Mouse (Mus musculus) kidney, embryonic 14.5 days (tissue): Measurements from ENCODE around the gene Adgrl2. TPM values are rescaled to one million over a fixed set of nuclear protein-coding genes. Genes with fewer than 3 reads are reported as not detected.

Source experiments
- ATAC-seq: fragments of 200-750 bp; cut with Nextera tagmentation; 2 replicates; pipeline ENCODE4 v1.8.0; 2017; ENCODE audit warnings: moderate number of reproducible peaks, mild to moderate bottlenecking, moderate TSS enrichment, moderate library complexity; ENCODE audit not compliant: low FRiP score, low TSS enrichment
- H3K27ac ChIP-seq: fragments of 300-500 bp; sonication (generic); 2 replicates; pipeline ENCODE4 v1.5.1; 2014; ENCODE audit warnings: low read depth, mild to moderate bottlenecking, low read length, moderate library complexity, mixed read lengths
- H3K27me3 ChIP-seq: fragments of 300-500 bp; sonication (generic); 2 replicates; pipeline ENCODE4 v1.6.1; 2014; ENCODE audit warnings: mild to moderate bottlenecking, low read length; ENCODE audit not compliant: control insufficient read depth, insufficient read depth
- H3K36me3 ChIP-seq: fragments of 300-500 bp; sonication (generic); 2 replicates; pipeline ENCODE4 v1.6.1; 2014; ENCODE audit warnings: low read length, mixed read lengths; ENCODE audit not compliant: control insufficient read depth, insufficient read depth
- H3K4me1 ChIP-seq: fragments of 300-500 bp; sonication (generic); 2 replicates; pipeline ENCODE4 v1.6.1; 2014; ENCODE audit warnings: low read length, mixed read lengths; ENCODE audit not compliant: control insufficient read depth, insufficient read depth
- H3K4me2 ChIP-seq: fragments of 300-500 bp; sonication (generic); replicated peaks from 2 replicates; pipeline ENCODE4 v1.6.1; 2014; ENCODE audit warnings: low read depth, mild to moderate bottlenecking, low read length
- H3K4me3 ChIP-seq: fragments of 300-500 bp; sonication (generic); 2 replicates; pipeline ENCODE4 v1.5.1; 2014; ENCODE audit warnings: mild to moderate bottlenecking, low read length
- H3K9ac ChIP-seq: fragments of 300-500 bp; sonication (generic); 2 replicates; pipeline ENCODE4 v1.6.1; 2014; ENCODE audit warnings: low read depth, mild to moderate bottlenecking, low read length, moderate library complexity
- H3K9me3 ChIP-seq: fragments of 300-500 bp; sonication (generic); 2 replicates; pipeline ENCODE4 v1.6.1; 2016; ENCODE audit warnings: low read length; ENCODE audit not compliant: control insufficient read depth
- WGBS: fragments of 180-500 bp; shearing (Covaris S2); extraction: QIAGEN DNeasy Blood & Tissue Kit; methylation state at CpG from one replicate; pipeline ENCODE4 v1.1.7; 2014; 5-methylcytosine and 5-hydroxymethylcytosine counted together
- polyA plus RNA-seq: library from polyadenylated mRNA; unstranded; fragments of >200 nt; fragmentation: Nextera tagmentation; extraction: Ambion mirVana; gene quantifications from 2 replicates; pipeline ENCODE4 v1.2.1, GENCODE M21; 2014

Adgrl2 gene
- polyA plus RNA-seq, 1 experiment from 2014 or later = 105 TPM

DNA sequence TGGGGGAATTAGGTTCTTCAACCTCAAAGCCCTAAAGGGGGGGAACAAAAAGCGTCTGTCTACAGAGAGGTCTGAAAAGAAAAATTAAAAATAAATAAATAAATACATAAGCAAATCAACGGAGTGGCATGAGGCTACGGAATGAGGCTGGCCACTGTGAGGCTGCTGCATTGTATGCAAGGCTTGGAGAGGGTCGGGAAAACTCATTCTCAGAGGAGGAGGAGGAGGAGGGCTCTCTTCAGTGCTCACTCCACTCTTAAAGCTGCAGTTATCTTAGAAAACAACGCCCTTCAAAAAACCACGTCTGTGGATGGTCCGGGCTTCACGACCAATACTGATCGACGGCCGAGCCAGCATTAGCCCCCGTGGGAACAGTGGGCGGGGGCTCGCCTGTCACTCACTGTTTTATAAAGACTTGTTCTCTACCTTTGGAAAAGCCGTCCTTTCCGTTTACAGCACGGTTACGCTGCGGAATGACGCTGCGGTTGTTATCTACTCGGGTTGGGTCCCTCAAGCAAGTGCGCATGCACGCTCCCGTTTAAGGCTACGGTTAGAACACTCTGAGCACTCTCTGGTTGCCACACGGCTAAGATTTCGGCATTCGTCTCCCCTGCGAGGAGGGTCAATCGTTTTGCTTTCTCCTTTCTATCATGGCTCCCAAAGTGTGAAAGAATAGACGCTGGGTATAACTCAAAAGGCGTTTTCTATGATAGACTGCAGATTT lies 170.9 kb downstream of the Adgrl2 start:
- H3K4me3 ChIP-seq = no peak overlapping the region
- 85% methylated on average over 33 of the region's 33 CpGs for WGBS
- no peak overlapping the region for H3K4me2 ChIP-seq
- no peak overlapping the region for H3K27ac ChIP-seq
- H3K9ac ChIP-seq = no peak overlapping the region
- no peaks in the 10 kb centered on the region for H3K9me3 ChIP-seq
- peaks cover 87% of the 10 kb centered on the region for H3K36me3 ChIP-seq
- no peaks in the 10 kb centered on the region for H3K4me1 ChIP-seq
- no peaks in the 10 kb centered on the region for H3K27me3 ChIP-seq
- ATAC-seq = no peak

DNA sequence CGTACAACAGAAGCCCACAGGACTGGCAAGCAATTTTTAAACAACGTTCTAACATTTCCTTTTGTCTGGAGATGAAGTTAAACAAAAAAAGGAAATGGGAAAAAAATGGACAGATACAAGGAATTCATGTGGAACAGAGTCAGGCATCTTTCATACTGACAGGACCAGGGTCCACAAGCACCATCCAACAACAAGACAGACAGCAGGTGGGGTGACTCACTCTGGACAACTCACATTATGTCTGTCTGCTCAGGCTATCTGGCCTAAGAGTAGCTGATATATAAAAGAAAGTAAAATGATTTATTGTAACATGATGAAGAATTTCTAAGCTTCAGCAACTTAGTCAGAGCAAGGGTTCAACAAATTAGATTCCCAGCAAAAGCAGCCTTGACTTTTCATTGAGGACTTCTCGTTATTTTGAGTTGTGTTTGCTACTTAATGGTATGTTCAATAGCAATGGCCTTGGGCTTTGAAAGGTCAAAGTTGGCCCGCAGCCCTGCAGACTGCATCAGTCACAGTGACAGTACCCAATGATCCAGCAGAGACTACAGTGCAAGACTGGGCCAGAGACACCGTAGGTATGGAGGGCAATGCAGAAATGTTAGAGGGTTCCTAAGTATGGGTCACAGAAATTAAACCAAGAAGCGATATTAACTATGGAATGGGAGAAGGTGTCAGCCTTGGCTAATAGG lies 171.8 kb downstream of the Adgrl2 start:
- ATAC-seq = no peak
- Histone ChIP-seq H3K4me3 (no peak overlapping the region), H3K27ac (no peak overlapping the region), H3K4me2 (no peak overlapping the region), H3K9ac (no peak overlapping the region), H3K27me3 (no peaks in the 10 kb centered on the region), H3K9me3 (no peaks in the 10 kb centered on the region), H3K36me3 (peaks cover 78% of the 10 kb centered on the region), H3K4me1 (no peaks in the 10 kb centered on the region)
- 46% methylated on average over 6 of the region's 6 CpGs for WGBS

DNA sequence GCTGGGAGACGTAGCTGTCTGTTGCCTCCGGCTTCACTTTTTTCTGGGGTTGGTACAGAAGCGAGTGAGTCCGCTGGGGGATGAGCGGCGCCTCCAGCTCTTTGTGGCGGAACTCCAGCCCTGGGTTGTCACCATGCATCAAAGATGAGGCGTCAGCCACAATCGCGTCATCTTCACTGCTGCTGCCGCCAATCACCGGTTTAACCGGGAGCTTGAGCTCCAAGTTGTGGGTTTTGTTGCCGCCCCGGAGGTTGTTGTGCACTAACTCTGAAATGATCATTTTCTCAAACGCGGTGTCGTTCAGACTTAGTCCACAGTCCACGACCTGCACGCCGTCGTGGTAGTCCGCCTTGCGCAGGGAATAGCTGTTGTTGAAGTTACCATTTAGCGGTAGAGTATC lies 172.9 kb downstream of the Adgrl2 start:
- no peak overlapping the region for H3K9ac ChIP-seq
- WGBS = 98% methylated on average over 25 of the region's 25 CpGs
- peaks cover 67% of the 10 kb centered on the region for H3K36me3 ChIP-seq
- H3K27me3 ChIP-seq = no peaks in the 10 kb centered on the region
- no peaks in the 10 kb centered on the region for H3K4me1 ChIP-seq
- no peak overlapping the region for H3K4me2 ChIP-seq
- ATAC-seq = no peak
- no peak overlapping the region for H3K4me3 ChIP-seq
- H3K27ac ChIP-seq = no peak overlapping the region
- H3K9me3 ChIP-seq = no peaks in the 10 kb centered on the region

DNA sequence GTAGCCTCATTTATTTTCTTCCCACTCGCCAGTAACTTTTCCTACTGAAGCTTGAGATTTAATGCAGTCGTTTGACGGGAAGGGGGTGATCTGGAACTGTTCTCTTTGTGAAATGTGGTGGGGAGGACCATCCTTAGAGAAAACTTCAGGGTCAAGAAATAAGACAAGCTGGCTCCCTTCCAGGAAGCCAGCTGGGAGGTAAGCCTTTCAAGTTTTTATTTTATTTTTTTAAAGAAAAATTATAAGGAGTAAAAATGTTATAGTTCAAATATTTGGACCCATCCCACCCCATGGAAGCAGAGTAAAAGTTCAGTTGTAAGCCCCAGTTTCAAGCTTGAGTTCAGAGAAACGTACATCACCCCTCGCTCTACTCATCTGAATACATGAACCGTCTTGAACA lies 177.2 kb downstream of the Adgrl2 start:
- 50% methylated on average over 6 of the region's 6 CpGs for WGBS
- H3K9ac ChIP-seq = no peak overlapping the region
- no peak overlapping the region for H3K4me3 ChIP-seq
- ATAC-seq = no peak
- H3K9me3 ChIP-seq = no peaks in the 10 kb centered on the region
- no peak overlapping the region for H3K4me2 ChIP-seq
- no peaks in the 10 kb centered on the region for H3K27me3 ChIP-seq
- H3K36me3 ChIP-seq = peaks cover 29% of the 10 kb centered on the region
- H3K27ac ChIP-seq = no peak overlapping the region
- H3K4me1 ChIP-seq = no peaks in the 10 kb centered on the region

DNA sequence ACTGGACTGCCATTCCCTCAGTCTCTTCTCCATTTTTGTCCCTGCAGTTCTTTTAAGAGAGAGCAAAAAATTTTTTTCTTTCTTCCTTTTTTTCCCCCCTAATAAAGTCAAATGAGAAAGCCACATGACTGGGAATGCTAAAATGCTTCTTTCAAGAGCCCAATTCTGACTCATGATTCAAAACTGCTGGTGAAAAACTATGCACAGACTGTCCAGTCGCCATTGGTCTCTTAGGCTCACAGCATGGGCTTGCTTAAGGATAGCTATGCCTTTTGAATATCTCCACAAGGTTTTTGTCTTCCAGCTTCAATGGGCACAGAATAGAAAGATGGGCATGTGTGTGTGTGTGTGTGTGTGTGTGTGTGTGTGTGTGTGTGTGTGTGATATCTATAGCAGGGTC lies 178.3 kb downstream of the Adgrl2 start:
- 75% methylated on average over 1 of the region's 1 CpGs for WGBS
- H3K4me3 ChIP-seq = no peak overlapping the region
- no peak for ATAC-seq
- H3K27me3 ChIP-seq = no peaks in the 10 kb centered on the region
- H3K4me1 ChIP-seq = no peaks in the 10 kb centered on the region
- no peak overlapping the region for H3K4me2 ChIP-seq
- no peak overlapping the region for H3K9ac ChIP-seq
- H3K36me3 ChIP-seq = peaks cover 18% of the 10 kb centered on the region
- H3K9me3 ChIP-seq = no peaks in the 10 kb centered on the region
- H3K27ac ChIP-seq = no peak overlapping the region

DNA sequence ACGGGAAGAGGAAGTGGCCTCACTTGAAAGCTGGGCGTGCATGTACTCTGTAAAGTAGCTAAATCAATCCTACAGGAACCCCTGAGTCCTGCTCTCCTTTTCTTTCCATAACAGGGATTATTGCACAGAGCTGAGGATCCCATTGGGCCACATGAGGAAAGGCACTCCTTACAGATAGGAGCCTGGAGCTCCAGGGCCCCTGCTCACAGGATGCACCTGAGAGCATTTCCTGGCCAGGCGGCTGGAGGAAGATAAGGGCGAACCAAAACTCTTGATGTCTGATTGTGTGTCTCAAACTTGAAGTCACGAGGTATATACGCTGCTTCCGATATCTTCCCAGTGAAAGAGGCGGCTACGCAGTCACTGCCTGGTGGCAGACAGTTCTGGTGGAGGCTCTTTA lies 183.4 kb downstream of the Adgrl2 start:
- Histone ChIP-seq H3K4me1 (no peaks in the 10 kb centered on the region), H3K4me2 (no peak overlapping the region), H3K9ac (no peak overlapping the region), H3K27me3 (no peaks in the 10 kb centered on the region), H3K4me3 (no peak overlapping the region), H3K36me3 (no peaks in the 10 kb centered on the region), H3K27ac (no peak overlapping the region), H3K9me3 (no peaks in the 10 kb centered on the region)
- WGBS = 87% methylated on average over 9 of the region's 9 CpGs
- ATAC-seq = no peak

DNA sequence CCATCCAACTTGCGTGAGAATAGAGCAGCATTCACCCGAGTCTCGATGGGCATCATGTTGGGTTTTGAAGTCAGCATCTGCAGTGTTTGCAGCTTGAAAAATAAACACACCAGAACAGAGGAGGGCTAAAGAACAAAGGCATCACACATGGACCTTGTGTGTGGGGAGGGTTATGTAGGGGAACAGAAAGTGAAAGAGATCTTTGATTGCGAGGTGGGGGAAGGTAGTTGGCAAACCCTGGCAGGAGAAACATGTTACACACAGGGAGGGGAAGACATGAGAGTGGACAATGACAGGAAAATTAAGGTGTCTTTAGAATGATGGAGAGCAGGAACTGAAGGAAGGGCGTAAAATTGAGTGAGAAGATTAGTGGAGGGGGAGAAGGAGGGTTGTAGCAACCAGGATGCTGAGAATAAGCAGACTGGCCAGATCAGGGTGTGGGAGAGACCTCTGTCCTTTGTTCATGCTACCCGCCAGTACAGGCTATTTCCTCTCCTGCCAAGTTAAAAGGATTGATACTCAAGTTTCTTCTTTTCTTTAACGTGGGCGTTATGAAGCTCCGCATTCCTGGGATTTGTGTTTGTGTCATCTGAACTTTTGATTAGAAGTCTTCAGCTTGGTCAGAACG lies 197.0 kb downstream of the Adgrl2 start:
- ATAC-seq = no peak
- WGBS = 48% methylated on average over 10 of the region's 10 CpGs

DNA sequence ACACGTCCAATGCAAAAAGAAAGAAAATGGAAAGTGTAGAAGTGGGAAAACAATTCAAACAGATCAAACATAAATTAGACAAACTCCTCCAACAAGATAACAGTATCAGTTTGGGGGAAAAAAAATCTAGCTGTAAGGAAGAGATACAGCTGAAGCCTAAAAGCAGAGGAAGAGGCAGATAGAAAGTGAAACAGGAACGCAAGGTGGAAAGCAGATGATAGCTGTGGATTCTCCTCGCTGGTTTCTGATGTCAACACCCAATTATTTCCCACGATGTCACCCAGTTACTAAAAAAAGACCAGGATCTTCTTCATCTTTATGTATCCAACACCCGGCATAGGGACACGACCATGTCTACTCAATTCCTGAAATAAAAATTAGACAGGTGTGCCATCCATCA lies 220.0 kb downstream of the Adgrl2 start:
- WGBS = 88% methylated on average over 6 of the region's 6 CpGs

More for the DNA sequence above, 197.0 kb downstream of the Adgrl2 start:
- H3K4me3 ChIP-seq = no peak overlapping the region
- no peaks in the 10 kb centered on the region for H3K4me1 ChIP-seq
- H3K9ac ChIP-seq = no peak overlapping the region
- H3K27ac ChIP-seq = no peak overlapping the region
- H3K4me2 ChIP-seq = no peak overlapping the region
- no peaks in the 10 kb centered on the region for H3K9me3 ChIP-seq
- no peaks in the 10 kb centered on the region for H3K27me3 ChIP-seq
- H3K36me3 ChIP-seq = no peaks in the 10 kb centered on the region

More for the DNA sequence above, 220.0 kb downstream of the Adgrl2 start:
- no peaks in the 10 kb centered on the region for H3K36me3 ChIP-seq
- H3K27me3 ChIP-seq = no peaks in the 10 kb centered on the region
- H3K9me3 ChIP-seq = no peaks in the 10 kb centered on the region
- H3K9ac ChIP-seq = no peak overlapping the region
- ATAC-seq = no peak
- H3K4me3 ChIP-seq = no peak overlapping the region
- H3K27ac ChIP-seq = no peak overlapping the region
- no peak overlapping the region for H3K4me2 ChIP-seq
- H3K4me1 ChIP-seq = no peaks in the 10 kb centered on the region
